Mouse (Mus musculus) embryonic facial prominence, embryonic 14.5 days (tissue): Measurements from ENCODE around the gene Ndfip2. TPM values are rescaled to one million over a fixed set of nuclear protein-coding genes. Genes with fewer than 3 reads are reported as not detected.
A peak's percentile ranks its signal among the peaks of the same experiment; 100 is the strongest.

Experiments
- ATAC-seq: fragments of 200-750 bp; cut with Nextera tagmentation; 2 replicates; pipeline ENCODE4 v1.8.0; 2017; ENCODE audit warnings: low read depth, moderate number of reproducible peaks, moderate TSS enrichment
- DNase-seq: peaks from one replicate; pipeline ENCODE4 v3.0.0-alpha.2; 2015; ENCODE audit warnings: low spot score
- H3K27ac ChIP-seq: fragments of 300-500 bp; sonication (generic); replicated peaks from 2 replicates; pipeline ENCODE4 v1.5.1; 2014; ENCODE audit warnings: low read depth, mild to moderate bottlenecking, low read length, moderate library complexity
- H3K27me3 ChIP-seq: fragments of 300-500 bp; sonication (generic); replicated peaks from 2 replicates; pipeline ENCODE4 v1.6.1; 2014; ENCODE audit warnings: low read length; ENCODE audit not compliant: control insufficient read depth, insufficient read depth
- H3K36me3 ChIP-seq: fragments of 300-500 bp; sonication (generic); 2 replicates; pipeline ENCODE4 v1.6.1; 2014; ENCODE audit warnings: low read length, mixed read lengths; ENCODE audit not compliant: control insufficient read depth, insufficient read depth
- H3K4me1 ChIP-seq: fragments of 300-500 bp; sonication (generic); 2 replicates; pipeline ENCODE4 v1.6.1; 2014; ENCODE audit warnings: antibody characterized with exemption, low read length; ENCODE audit not compliant: control insufficient read depth, insufficient read depth
- H3K4me2 ChIP-seq: fragments of 300-500 bp; sonication (generic); 2 replicates; pipeline ENCODE4 v1.6.1; 2014; ENCODE audit warnings: low read depth, mild to moderate bottlenecking, low read length, moderate library complexity, mixed read lengths
- H3K4me3 ChIP-seq: fragments of 300-500 bp; sonication (generic); 2 replicates; pipeline ENCODE4 v1.5.1; 2014; ENCODE audit warnings: low read depth, mild to moderate bottlenecking, low read length
- H3K9ac ChIP-seq: fragments of 300-500 bp; sonication (generic); 2 replicates; pipeline ENCODE4 v1.6.1; 2014; ENCODE audit warnings: low read depth, mild to moderate bottlenecking, low read length, moderate library complexity, mixed read lengths
- H3K9me3 ChIP-seq: fragments of 300-500 bp; sonication (generic); 2 replicates; pipeline ENCODE4 v1.6.1; 2016; ENCODE audit warnings: low read length; ENCODE audit not compliant: control insufficient read depth
- whole genome bisulfite sequencing: fragments of 180-500 bp; shearing (Covaris S2); extraction: QIAGEN DNeasy Blood & Tissue Kit; methylation state at CpG from one replicate; pipeline ENCODE4 v1.1.7; 2014; 5-methylcytosine and 5-hydroxymethylcytosine counted together
- polyA plus RNA-seq: library from polyadenylated mRNA; unstranded; fragments of >200 nt; fragmentation: Nextera tagmentation; extraction: Ambion mirVana; gene quantifications from 2 replicates; pipeline ENCODE4 v1.2.1, GENCODE M21; 2014

Ndfip2 gene
- polyA plus RNA-seq, 1 experiment from 2014 or later: 60.9 TPM

GRCm38 (mm10) chr14:105293777-105294176 lies 35.4 kb downstream of the Ndfip2 start:
- H3K4me3 ChIP-seq: no peak overlapping the region
- H3K36me3 ChIP-seq: peaks cover 31% of the 10 kb centered on the region
- H3K9me3 ChIP-seq: no peaks in the 10 kb centered on the region
- H3K4me2 ChIP-seq: no peak overlapping the region
- DNase-seq (no peak), ATAC-seq (no peak)
- no peak overlapping the region for H3K27ac ChIP-seq
- no peaks in the 10 kb centered on the region for H3K4me1 ChIP-seq
- 90% methylated on average over 3 of the region's 3 CpGs for WGBS
- H3K27me3 ChIP-seq: no peaks in the 10 kb centered on the region
- no peak overlapping the region for H3K9ac ChIP-seq

- ATAC-seq (no peak), DNase-seq (peak; percentile 77)
- WGBS: 58% methylated on average over 6 of the region's 6 CpGs
- Histone ChIP-seq H3K4me1 (no peaks in the 10 kb centered on the region), H3K4me2 (no peak overlapping the region), H3K9me3 (no peaks in the 10 kb centered on the region), H3K9ac (no peak overlapping the region), H3K27ac (no peak overlapping the region), H3K27me3 (no peaks in the 10 kb centered on the region), H3K4me3 (no peak overlapping the region), H3K36me3 (peaks cover 31% of the 10 kb centered on the region)
Measured at GRCm38 (mm10) chr14:105295820-105296582, 37.6 kb downstream of the Ndfip2 start.

GRCm38 (mm10) chr14:105299744-105300255 lies 41.4 kb downstream of the Ndfip2 start:
- no peaks in the 10 kb centered on the region for H3K9me3 ChIP-seq
- H3K27ac ChIP-seq: no peak overlapping the region
- no peak overlapping the region for H3K4me2 ChIP-seq
- H3K4me3 ChIP-seq: no peak overlapping the region
- DNase-seq (peak; percentile 68), ATAC-seq (no peak)
- WGBS: 62% methylated on average over 5 of the region's 5 CpGs
- no peaks in the 10 kb centered on the region for H3K4me1 ChIP-seq
- H3K27me3 ChIP-seq: no peaks in the 10 kb centered on the region
- H3K36me3 ChIP-seq: peaks cover 18% of the 10 kb centered on the region
- H3K9ac ChIP-seq: no peak overlapping the region

DNA sequence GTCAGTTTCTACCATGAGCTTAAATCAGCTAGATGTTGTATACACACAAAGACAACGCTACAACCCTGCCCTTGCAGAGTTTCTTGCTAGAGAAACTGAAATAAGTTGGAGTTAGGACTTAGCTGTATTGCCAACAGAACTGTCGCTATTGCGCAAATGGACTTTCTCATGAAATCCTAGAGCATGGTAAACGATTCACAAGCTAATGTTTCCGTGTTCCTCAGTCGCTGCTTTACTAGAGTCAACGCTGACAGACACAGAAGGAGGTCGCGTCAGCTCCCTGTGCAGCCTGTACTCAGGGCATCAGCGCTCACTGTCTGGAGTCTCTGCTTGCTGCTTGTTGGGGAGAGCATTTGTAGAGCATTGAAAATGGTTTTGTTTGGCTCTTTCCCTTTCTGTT lies 42.2 kb downstream of the Ndfip2 start:
- Histone ChIP-seq H3K4me1 (no peaks in the 10 kb centered on the region), H3K27ac (no peak overlapping the region), H3K27me3 (no peaks in the 10 kb centered on the region), H3K9ac (no peak overlapping the region), H3K9me3 (no peaks in the 10 kb centered on the region), H3K36me3 (peaks cover 15% of the 10 kb centered on the region), H3K4me3 (no peak overlapping the region), H3K4me2 (no peak overlapping the region)
- ATAC-seq (no peak), DNase-seq (peak; percentile 42)
- 74% methylated on average over 10 of the region's 10 CpGs for WGBS

DNA sequence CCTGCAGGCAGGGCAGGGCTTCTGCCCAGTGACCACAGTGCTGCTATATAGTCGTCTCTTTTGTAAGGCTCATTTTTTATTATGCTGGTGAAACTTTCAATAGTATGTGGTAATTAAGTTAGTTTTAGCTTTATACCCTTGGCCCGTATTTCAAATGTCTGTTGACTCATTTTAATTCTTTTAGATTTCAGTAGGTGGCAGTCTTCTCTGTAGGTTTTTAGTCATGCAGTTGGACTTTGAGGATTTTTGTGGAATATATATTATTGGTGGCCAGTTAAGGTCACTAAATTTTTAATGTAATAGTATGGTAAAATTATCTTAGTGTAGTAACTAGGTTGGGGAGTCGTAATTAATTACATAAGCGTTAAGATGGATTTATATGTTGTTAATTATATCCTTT lies 44.3 kb downstream of the Ndfip2 start:
- H3K27ac ChIP-seq: no peak overlapping the region
- WGBS: 60% methylated on average over 4 of the region's 4 CpGs
- H3K9me3 ChIP-seq: no peaks in the 10 kb centered on the region
- H3K27me3 ChIP-seq: no peaks in the 10 kb centered on the region
- H3K4me2 ChIP-seq: no peak overlapping the region
- ATAC-seq: no peak
- DNase-seq: no peak
- peaks cover 4% of the 10 kb centered on the region for H3K36me3 ChIP-seq
- no peak overlapping the region for H3K4me3 ChIP-seq
- H3K4me1 ChIP-seq: no peaks in the 10 kb centered on the region
- H3K9ac ChIP-seq: no peak overlapping the region

DNA sequence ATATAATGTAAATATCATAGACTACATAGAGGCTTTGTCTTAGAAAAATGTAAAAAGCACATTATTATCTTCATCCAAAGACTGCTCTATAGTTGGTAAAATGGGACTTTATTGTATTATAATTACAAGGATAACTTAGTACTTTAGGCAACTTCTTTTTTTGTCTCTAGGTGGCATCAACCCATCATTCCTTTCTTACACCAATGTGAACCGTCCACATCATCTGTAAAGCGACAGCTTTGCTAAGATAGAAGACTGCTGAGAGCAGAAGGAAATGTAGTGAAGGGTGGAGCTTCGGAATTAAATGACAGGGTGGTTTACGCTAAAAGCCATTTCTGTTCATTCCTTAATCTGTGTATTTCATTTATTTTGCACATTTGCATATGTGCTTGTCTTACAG lies 49.3 kb downstream of the Ndfip2 start:
- Histone ChIP-seq H3K9ac (no peak overlapping the region), H3K36me3 (peaks cover 7% of the 10 kb centered on the region), H3K4me2 (no peak overlapping the region), H3K4me1 (no peaks in the 10 kb centered on the region), H3K27ac (no peak overlapping the region), H3K4me3 (no peak overlapping the region), H3K9me3 (no peaks in the 10 kb centered on the region), H3K27me3 (no peaks in the 10 kb centered on the region)
- WGBS: 73% methylated on average over 4 of the region's 4 CpGs
- DNase-seq (no peak), ATAC-seq (no peak)

- H3K36me3 ChIP-seq: peaks cover 3% of the 10 kb centered on the region; the same call in 1 of the 2 replicates
- no peaks in the 10 kb centered on the region for H3K27me3 ChIP-seq
- no peaks in the 10 kb centered on the region for H3K9me3 ChIP-seq
- DNase-seq: no peak
- WGBS: 86% methylated on average over 4 of the region's 4 CpGs
- H3K4me1 ChIP-seq: peaks cover 6% of the 10 kb centered on the region; the same call in 1 of the 2 replicates
- H3K4me3 ChIP-seq: no peak overlapping the region
- ATAC-seq: no peak
- no peak overlapping the region for H3K9ac ChIP-seq
- H3K27ac ChIP-seq: no peak overlapping the region
- no peak overlapping the region for H3K4me2 ChIP-seq
Measured at GRCm38 (mm10) chr14:105312366-105312765, 54.0 kb downstream of the Ndfip2 start.

DNA sequence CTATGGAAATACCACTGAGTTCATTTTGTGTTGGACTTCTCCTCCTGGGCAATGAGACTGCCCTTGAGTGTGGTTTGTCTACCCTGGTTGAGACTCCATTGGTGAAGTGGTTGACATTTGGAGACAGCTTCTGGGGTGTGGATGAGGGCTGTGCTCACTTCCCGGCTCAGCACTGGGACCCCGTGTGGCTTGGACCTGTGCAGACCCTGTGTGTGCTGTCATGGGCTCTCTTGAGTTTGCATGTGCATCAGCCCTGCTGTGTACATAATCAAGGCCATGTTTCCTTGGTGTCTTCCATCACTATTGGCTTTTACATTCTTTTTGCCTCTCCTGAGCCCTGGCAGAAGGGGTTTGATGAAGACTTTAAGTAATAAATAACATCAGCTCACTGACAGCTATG lies 54.6 kb downstream of the Ndfip2 start:
- H3K4me2 ChIP-seq: no peak overlapping the region
- ATAC-seq (no peak), DNase-seq (no peak)
- H3K27ac ChIP-seq: no peak overlapping the region
- H3K9me3 ChIP-seq: no peaks in the 10 kb centered on the region
- no peaks in the 10 kb centered on the region for H3K27me3 ChIP-seq
- 78% methylated on average over 2 of the region's 2 CpGs for WGBS
- H3K36me3 ChIP-seq: peaks cover 3% of the 10 kb centered on the region; the same call in 1 of the 2 replicates
- no peak overlapping the region for H3K4me3 ChIP-seq
- H3K4me1 ChIP-seq: peaks cover 6% of the 10 kb centered on the region; the same call in 1 of the 2 replicates
- H3K9ac ChIP-seq: no peak overlapping the region

DNA sequence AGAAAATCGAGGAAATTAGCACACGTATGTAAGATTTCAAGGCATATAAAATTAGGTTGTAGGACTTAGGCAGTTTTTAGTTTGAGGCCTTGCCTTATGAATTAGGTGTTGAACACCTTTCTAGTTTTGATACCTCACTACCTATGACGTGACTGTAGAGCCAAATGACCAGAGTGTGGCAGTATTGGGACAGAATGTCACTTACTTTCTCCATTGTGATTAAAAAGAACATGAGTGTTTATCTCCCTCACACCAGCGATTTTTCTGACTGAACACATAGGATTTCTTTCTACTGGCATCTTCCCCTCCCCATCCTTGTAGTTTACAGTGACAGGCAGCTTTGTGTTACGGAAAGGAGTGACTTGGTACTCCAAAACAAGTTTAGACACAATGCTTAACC lies 55.5 kb downstream of the Ndfip2 start:
- ATAC-seq (no peak; the same call in 1 of the 2 replicates), DNase-seq (peak; percentile 79)
- Histone ChIP-seq H3K9ac (no peak overlapping the region), H3K4me3 (no peak overlapping the region), H3K27me3 (no peaks in the 10 kb centered on the region), H3K9me3 (no peaks in the 10 kb centered on the region), H3K4me1 (peaks cover 6% of the 10 kb centered on the region; the same call in 1 of the 2 replicates), H3K27ac (no peak overlapping the region), H3K4me2 (no peak overlapping the region), H3K36me3 (peaks cover 3% of the 10 kb centered on the region; the same call in 1 of the 2 replicates)
- 42% methylated on average over 5 of the region's 5 CpGs for WGBS
